Mouse (Mus musculus) thymus, postnatal 4 days (tissue): ENCODE measurements around the gene Olfr1383.
"Not testable (repeated sequence)": the region's sequence is repeated elsewhere in the genome, so short reads cannot be mapped to it uniquely, and the experiment has no call there.

ENCODE experiments used
- DNase-seq: peaks from one replicate; pipeline ENCODE4 v3.0.0; 2021

Gene Olfr1383

GRCm38 (mm10) chr11:49519348-49519747 lies at the start of gene Olfr1383:
TSS of gene Olfr1383 (plus strand) at chr11:49519648.
- DNase-seq: no peak

- no peak for DNase-seq
These were observed 33.5 kb upstream of the Olfr1383 start for GRCm38 (mm10) chr11:49485973-49486372.

GRCm38 (mm10) chr11:49488770-49489169 lies 30.7 kb upstream of the Olfr1383 start, which contains the start of gene Olfr1385:
TSS of gene Olfr1385 (plus strand) at chr11:49489070.
- not testable (repeated sequence) for DNase-seq

GRCm38 (mm10) chr11:49518086-49518485 lies 1.4 kb upstream of the Olfr1383 start:
- DNase-seq: no peak

GRCm38 (mm10) chr11:49527947-49528346 lies 8.5 kb downstream of the Olfr1383 start, which contains the start of gene Olfr1382:
TSS of gene Olfr1382 (plus strand) at chr11:49528247.
- no peak for DNase-seq

GRCm38 (mm10) chr11:49532761-49533160 lies 13.3 kb downstream of the Olfr1383 start:
- no peak for DNase-seq

GRCm38 (mm10) chr11:49536631-49537030 lies 17.2 kb downstream of the Olfr1383 start:
- not testable (repeated sequence) for DNase-seq

- not testable (repeated sequence) for DNase-seq
These were observed 23.7 kb downstream of the Olfr1383 start, which contains the start of gene Olfr1381 for GRCm38 (mm10) chr11:49543149-49543548. TSS of gene Olfr1381 (plus strand) at chr11:49543449.

GRCm38 (mm10) chr11:49554033-49554432 lies 34.6 kb downstream of the Olfr1383 start:
- not testable (repeated sequence) for DNase-seq

GRCm38 (mm10) chr11:49556578-49556977 lies 37.1 kb downstream of the Olfr1383 start, which contains the start of gene Olfr1380:
TSS of gene Olfr1380 (plus strand) at chr11:49556878.
- DNase-seq: not testable (repeated sequence)

GRCm38 (mm10) chr11:49575054-49575453 lies 55.6 kb downstream of the Olfr1383 start:
- not testable (repeated sequence) for DNase-seq
